Mouse (Mus musculus) adrenal gland, postnatal 4 days (tissue): ENCODE results near the gene Clec16a. TPM values are rescaled to one million over a fixed set of nuclear protein-coding genes. Genes with fewer than 3 reads are reported as not detected.
A peak's percentile ranks its signal among the peaks of the same experiment; 100 is the strongest.

Experiments
- DNase-seq, 2 experiments: peaks; one replicate each; pipeline ENCODE4 v3.0.0; 2021 to 2022; ENCODE audit warnings: low spot score in 2 of 2, mixed read lengths in 2 of 2
- total RNA-seq, 2 experiments: library from RNA; stranded (reverse); gene quantifications; 2 replicates each; pipeline ENCODE4 v1.2.3; 2021

The Clec16a gene
- total RNA-seq, 2 experiments from 2014 or later: 28.2 to 30.7 TPM

- no peak for DNase-seq
Observed at GRCm38 (mm10) chr16:10578376-10578775, 33.2 kb downstream of the Clec16a start.

GRCm38 (mm10) chr16:10581234-10581898, 36.2 kb downstream of the Clec16a start:
- DNase-seq: no peak

- no peak for DNase-seq
Observed at GRCm38 (mm10) chr16:10585165-10585564, 40.0 kb downstream of the Clec16a start.

DNA sequence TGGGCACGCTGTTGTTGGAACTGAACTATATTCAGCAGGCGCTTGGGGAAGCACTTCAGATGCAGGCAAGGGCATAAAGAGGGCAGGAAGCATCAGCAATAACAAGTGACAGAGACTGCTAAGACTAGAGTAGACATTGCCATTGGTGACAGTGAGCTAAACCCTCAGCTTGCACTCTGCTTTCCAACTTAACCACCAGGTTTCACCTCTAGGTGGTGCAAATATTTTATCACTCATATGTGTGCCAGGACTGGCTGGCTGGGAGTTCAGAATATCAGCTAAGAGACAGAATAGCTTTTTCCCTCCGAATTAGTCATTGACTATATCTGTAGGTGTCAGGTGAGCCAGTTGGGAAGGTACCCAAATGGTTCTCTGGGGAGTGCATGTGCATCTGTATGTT, 41.4 kb downstream of the Clec16a start:
- no peak for DNase-seq

DNA sequence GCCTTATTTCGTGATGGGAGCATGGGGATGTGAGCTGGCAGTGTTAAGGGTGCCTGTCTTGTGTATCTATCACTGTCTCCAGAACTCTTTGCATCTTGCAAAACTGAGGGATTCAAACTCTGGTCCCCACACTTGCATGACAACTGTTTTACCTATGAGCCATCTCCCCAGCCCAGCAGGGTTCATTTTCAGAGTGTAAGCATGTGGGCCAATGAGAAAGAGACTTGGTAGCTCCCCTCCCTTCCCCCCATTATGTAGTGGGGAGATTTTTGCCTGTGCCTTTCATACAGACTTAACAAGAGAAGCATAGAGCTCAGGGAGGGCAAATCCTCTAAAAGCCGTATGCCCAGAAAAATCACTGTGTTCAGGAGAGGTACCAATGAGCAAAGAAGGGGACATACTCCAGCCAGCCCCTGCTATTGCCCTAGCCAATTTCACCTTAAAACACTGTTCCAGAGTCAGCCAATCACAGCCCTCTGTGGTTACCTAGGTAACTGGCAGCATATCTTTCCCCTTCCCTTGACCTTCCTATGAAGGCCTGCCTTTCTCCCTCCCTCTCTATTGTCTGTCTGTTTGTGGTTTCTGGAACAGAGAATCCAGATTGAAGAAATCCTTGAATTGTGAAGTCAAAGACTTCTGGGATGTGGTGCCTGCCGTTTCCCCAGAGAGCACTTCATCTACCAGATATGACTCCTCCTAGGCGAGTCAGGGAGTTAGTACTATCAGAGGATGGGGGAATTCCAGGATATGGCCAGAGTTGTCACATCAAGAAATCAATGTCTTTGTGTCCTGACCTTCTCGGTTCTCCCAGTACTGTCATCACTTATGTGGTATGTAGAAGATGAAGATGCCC, 55.0 kb downstream of the Clec16a start:
- DNase-seq: no peak

GRCm38 (mm10) chr16:10607802-10608201, 62.7 kb downstream of the Clec16a start:
- no peak for DNase-seq

GRCm38 (mm10) chr16:10609921-10610320, 64.8 kb downstream of the Clec16a start:
- DNase-seq: no peak

DNA sequence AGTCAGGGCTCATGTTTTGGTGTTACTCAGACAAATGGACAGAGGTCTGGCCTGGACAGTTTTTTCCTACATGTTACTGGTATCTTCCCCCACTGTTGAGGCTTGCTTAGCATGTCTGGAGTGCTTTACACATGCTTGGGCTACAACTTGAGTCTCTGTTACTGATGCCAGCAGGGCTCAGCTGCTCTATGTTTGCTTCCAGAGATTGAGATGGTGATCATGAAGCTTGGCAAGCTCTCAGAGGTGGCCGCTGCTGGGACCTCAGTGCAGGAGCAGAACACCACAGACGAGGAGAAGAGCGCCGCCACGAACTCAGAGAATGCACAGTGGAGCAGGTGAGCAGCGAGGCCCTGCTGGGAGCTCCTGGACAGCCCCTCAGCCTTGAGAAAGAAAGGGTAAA, 65.7 kb downstream of the Clec16a start:
- DNase-seq: no peak

- no peak for DNase-seq
Observed at GRCm38 (mm10) chr16:10611306-10611705, 66.2 kb downstream of the Clec16a start.

- no peak for DNase-seq
Observed at GRCm38 (mm10) chr16:10613996-10614395, 68.9 kb downstream of the Clec16a start.

DNA sequence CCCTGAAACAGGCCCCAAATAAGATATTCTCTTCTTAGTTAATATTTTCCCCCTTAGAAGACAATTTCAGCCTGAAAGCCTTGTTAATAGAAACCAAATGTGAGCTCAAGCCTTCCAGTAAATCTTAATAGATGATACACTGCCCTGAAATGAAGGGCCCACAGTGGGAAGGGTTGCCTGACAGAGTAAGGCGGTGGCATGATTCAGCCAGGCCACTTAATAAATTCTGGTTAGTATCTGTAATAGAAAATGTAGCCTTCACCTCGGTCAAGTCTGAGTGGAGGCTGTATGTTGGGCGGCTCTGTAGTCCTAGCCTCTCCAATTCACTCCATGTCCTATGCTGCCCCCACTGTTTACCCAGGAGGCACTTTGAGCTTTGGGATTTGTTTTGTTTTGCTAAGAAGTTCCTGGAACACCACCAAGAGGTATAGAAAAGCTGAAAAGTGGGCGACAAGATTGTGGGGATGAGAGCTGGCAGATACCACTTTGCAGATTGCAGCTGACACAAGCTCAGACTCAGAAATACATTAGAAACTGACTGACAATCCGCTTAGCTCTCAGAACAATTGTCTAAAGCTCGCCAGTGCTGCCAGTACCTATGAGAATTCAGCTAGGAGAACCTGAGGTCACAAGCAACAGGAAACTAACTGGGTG, 75.9 kb downstream of the Clec16a start:
- DNase-seq: no peak

DNA sequence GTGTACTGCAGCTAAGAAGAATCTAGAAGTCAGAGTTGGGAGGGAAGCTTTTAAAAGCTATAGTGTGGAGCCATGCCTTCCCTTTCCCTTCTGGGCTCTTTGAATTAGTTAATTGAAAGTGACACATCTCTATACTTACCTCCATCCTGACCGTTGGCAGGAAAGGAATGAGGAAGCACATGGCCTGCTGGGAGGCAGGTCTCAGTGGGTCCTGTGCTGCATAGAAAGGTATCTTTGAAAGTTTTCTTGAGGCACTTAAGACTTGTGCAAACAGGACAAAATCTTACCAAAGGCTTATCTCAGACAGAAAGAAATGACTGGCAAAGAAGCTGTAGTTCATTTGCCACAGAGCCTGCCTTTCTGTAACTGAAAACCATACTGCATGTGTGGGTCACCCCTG, 76.6 kb downstream of the Clec16a start:
- DNase-seq: no peak

- DNase-seq: no peak
Observed at GRCm38 (mm10) chr16:10626116-10626515, 81.0 kb downstream of the Clec16a start.

DNA sequence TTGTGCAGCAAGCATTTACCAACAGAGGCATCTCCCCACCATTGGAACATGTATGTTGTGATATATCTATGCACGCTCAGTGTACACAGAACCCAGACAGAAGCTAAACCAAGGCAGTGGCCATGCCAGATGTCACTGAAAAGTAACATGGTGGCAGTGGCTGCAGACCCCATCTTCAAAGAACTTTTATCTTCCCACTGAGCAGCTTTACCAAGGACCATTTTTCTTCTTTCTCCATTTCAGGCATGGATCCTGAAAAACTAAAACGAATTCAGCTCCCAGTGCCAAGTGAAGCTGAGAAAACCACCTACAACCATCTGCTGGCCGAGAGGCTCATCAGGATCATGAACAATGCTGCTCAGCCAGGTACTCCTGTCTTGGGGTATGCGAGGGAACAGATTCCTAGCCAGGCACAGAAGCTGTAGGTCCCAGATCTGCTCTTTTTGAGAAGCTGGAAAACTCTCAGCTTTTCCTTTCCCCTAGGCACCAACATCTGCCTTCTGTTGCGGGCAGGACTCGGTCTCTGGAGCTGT, 82.1 kb downstream of the Clec16a start:
- no peak for DNase-seq

DNA sequence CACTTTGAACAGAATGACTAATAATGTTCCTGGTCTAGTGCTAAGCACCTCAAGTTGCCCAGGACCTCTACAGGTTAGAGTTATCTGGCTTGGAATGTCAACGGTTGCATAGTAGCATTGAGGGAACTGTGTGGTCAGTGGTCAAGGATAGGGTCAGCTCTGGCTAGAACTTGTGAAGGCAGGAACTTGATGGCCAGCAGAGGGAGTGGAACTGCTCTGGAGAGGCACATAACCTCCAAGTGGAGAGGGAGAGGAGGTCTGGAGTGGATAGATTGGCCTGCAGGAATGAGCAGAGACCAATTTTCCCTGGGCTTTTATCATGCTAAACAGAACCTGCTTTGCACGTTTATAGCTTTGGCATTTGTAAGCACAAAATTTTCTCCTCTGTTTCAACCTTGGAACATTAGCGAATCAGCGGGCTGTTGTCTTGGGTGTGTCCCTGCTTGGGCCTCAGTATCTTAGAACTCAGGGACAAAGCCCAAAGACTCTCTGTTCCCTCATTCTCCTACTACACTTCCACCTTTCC, 83.0 kb downstream of the Clec16a start:
- no peak for DNase-seq

- no peak for DNase-seq
Observed at GRCm38 (mm10) chr16:10628960-10629359, 83.8 kb downstream of the Clec16a start.

DNA sequence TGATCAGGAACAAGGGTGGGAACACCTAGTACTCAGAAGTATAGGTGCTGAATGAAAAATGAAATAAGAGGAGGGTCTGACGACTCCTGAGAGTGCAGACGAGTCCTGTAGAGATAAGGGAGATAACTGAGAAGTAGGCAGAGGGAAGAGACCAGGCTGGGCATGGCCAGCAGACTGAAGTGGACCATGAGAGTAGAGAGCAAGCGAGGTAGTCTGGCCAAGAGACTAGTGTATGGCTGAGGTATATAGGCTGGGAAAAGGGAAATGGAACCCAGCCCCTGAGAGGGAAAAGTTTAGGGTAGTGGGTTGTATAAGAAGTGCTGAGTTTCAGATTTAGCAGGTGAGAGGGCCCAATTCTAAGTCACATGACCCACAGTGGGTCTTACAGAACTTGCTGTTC, 84.2 kb downstream of the Clec16a start:
- no peak for DNase-seq

GRCm38 (mm10) chr16:10634940-10635339, 89.8 kb downstream of the Clec16a start:
- DNase-seq: no peak

DNA sequence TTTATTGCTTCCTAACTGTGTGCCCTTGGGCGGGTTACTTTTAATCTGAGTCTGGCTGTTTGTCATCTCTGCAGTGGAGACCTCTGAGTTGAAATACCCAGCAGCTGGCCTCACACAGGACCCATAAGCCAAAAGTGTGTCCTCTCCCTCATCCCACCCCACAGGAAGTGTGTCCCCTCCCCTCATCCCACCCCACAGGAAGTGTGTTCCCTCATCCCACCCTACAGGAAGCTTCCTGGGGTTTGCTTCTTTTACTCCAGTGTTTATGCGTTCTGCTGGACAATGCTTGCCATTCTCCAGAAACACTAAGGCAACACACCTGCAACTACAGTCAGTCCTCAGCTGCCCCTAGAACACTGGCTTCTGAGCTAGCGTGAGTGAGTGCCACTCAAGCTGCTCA, 92.8 kb downstream of the Clec16a start:
- DNase-seq: no peak

DNA sequence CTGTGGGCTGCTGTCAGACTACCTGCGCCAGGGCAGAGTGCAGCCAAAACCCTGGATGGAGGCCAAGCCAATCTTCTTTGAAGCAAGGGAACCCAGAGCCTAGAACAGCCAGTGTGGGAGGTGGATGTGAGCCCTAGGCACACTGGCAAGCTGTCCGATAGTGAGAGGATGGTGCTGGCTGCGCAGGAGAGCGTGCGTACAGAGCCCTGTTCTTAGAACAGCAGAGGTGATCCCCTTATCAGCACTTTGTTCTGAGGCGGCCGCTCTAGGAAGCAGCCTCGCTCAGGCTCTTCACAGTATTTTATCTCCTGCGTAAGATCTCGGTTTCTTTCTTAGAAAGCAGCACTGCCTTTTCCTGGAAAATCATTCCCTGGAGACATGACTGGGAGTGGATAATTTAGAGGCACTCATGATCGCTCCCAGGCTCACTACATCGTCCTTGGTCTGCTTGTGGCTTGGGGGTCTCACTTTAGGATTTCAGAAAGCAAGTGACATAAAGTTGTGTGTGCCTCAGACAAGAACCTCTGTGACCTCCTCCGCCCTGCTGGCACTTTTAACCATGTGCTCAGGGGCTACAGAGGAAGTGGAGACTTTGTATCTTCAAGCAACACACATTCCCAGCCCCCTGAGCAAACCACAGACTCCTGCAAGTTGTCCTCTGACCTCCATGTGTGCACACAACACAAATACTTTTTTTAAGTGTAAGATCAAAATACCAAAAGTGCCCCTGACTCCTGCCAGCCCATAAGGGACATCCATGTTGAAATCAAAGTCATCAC, 94.2 kb downstream of the Clec16a start:
- DNase-seq: no peak

- peak; percentile 54 to 55 for DNase-seq
Observed at GRCm38 (mm10) chr16:10640041-10640440, 94.9 kb downstream of the Clec16a start.
